Mouse (Mus musculus): ENCODE measurements around the gene Ift74. TPM values are rescaled to one million over a fixed set of nuclear protein-coding genes. Genes with fewer than 3 reads are reported as not detected.
"Not testable (repeated sequence)": the region's sequence is repeated elsewhere in the genome, so short reads cannot be mapped to it uniquely, and the experiment has no call there.

Ift74 gene
- polyA plus RNA-seq, 1 experiment from 2014 or later, result 20.9 TPM

- no peak overlapping the region for H3K4me3 ChIP-seq (replicated peaks; ENCODE audit: low read length)
Observed at GRCm38 (mm10) chr4:94605591-94605990, 8.7 kb upstream of the Ift74 start.

GRCm38 (mm10) chr4:94610339-94610738 lies 4.0 kb upstream of the Ift74 start:
- Histone ChIP-seq H3K36me3 (ENCODE audit: control insufficient read depth, insufficient read depth, low read length) (no peaks in the 10 kb centered on the region), H3K27me3 (ENCODE audit: control insufficient read depth, insufficient read depth, low read length) (no peaks in the 10 kb centered on the region), H3K4me2 (ENCODE audit: low read depth, low read length) (no peak overlapping the region), H3K9me3 (replicated peaks; ENCODE audit: control insufficient read depth, low read length) (no peaks in the 10 kb centered on the region), H3K4me3 (replicated peaks; ENCODE audit: low read length) (no peak overlapping the region), H3K9ac (ENCODE audit: low read length) (no peak overlapping the region), H3K27ac (ENCODE audit: low read length) (no peak overlapping the region), H3K4me1 (ENCODE audit: control insufficient read depth, insufficient read depth, low read length) (peaks cover 4% of the 10 kb centered on the region; the same call in 1 of the 2 replicates)
- no peak for ATAC-seq (ENCODE audit: insufficient read depth, low FRiP score)
- 68% methylated on average over 3 of the region's 3 CpGs for WGBS

More at GRCm38 (mm10) chr4:94605591-94605990, 8.7 kb upstream of the Ift74 start:
- Histone ChIP-seq H3K9me3 (replicated peaks; ENCODE audit: control insufficient read depth, low read length) (no peaks in the 10 kb centered on the region), H3K36me3 (ENCODE audit: control insufficient read depth, insufficient read depth, low read length) (no peaks in the 10 kb centered on the region), H3K9ac (ENCODE audit: low read length) (no peak overlapping the region), H3K27me3 (ENCODE audit: control insufficient read depth, insufficient read depth, low read length) (no peaks in the 10 kb centered on the region), H3K4me2 (ENCODE audit: low read depth, low read length) (no peak overlapping the region), H3K4me1 (ENCODE audit: control insufficient read depth, insufficient read depth, low read length) (peaks cover 6% of the 10 kb centered on the region; the same call in 1 of the 2 replicates), H3K27ac (ENCODE audit: low read length) (no peak overlapping the region)
- 93% methylated on average over 2 of the region's 2 CpGs for WGBS
- ATAC-seq (ENCODE audit: insufficient read depth, low FRiP score), result no peak

DNA sequence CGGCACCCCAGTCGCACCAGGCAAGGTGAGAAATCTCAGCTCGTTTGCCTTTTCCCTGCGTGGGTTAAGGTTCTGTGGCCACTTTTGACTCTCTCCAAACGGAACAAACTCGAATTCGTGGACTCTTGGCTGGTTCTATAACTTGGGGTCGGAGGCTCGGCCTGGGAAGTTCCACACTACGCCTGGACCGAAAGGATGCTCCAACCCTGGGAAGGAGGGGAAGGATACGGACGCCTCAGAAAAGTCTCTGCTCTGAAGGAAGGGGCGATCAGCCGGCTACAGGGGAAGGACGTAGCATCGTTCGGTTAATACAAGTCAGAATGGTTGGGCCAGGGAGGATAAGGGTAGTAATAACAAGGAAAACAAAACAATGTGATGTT lies 326 bp downstream of the Ift74 start:
- Histone ChIP-seq H3K36me3 (ENCODE audit: control insufficient read depth, insufficient read depth, low read length) (no peaks in the 10 kb centered on the region), H3K4me2 (ENCODE audit: low read depth, low read length) (peak overlapping the region; percentile 66), H3K27ac (ENCODE audit: low read length) (peak overlapping the region; percentile 50), H3K4me3 (replicated peaks; ENCODE audit: low read length) (peak overlapping the region; percentile 59), H3K9ac (ENCODE audit: low read length) (peak overlapping the region; percentile 71), H3K9me3 (replicated peaks; ENCODE audit: control insufficient read depth, low read length) (no peaks in the 10 kb centered on the region), H3K27me3 (ENCODE audit: control insufficient read depth, insufficient read depth, low read length) (no peaks in the 10 kb centered on the region), H3K4me1 (ENCODE audit: control insufficient read depth, insufficient read depth, low read length) (peaks cover 5% of the 10 kb centered on the region; the same call in 1 of the 2 replicates)
- ATAC-seq (ENCODE audit: insufficient read depth, low FRiP score), result peak; percentile 72
- WGBS, result under 1% methylated on average over 18 of the region's 18 CpGs

DNA sequence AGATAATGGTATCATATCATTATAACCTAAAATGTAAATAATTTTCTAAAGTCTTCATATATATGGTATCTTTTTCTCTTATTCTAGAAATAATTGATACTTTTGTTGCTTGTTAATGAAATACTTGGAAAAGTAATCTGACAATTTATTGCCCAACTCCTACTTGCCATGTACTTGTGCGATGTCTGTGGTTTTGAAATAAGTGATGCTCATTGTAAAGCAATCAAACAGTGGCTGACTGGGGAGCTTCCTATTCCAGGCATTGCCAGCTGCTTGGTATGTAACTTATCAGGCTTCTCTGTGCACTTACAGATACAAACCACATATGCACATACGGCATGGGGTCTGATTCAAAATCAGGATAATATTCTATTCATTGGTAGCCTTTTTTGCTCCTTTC lies 5.8 kb downstream of the Ift74 start:
- Histone ChIP-seq H3K4me1 (ENCODE audit: control insufficient read depth, insufficient read depth, low read length) (peaks cover 4% of the 10 kb centered on the region; the same call in 1 of the 2 replicates), H3K9ac (ENCODE audit: low read length) (no peak overlapping the region), H3K9me3 (replicated peaks; ENCODE audit: control insufficient read depth, low read length) (no peaks in the 10 kb centered on the region), H3K27ac (ENCODE audit: low read length) (no peak overlapping the region), H3K27me3 (ENCODE audit: control insufficient read depth, insufficient read depth, low read length) (no peaks in the 10 kb centered on the region), H3K36me3 (ENCODE audit: control insufficient read depth, insufficient read depth, low read length) (peaks cover 4% of the 10 kb centered on the region; the same call in 1 of the 2 replicates), H3K4me3 (replicated peaks; ENCODE audit: low read length) (no peak overlapping the region), H3K4me2 (ENCODE audit: low read depth, low read length) (no peak overlapping the region)
- 95% methylated on average over 2 of the region's 2 CpGs for WGBS
- no peak for ATAC-seq (ENCODE audit: insufficient read depth, low FRiP score)

DNA sequence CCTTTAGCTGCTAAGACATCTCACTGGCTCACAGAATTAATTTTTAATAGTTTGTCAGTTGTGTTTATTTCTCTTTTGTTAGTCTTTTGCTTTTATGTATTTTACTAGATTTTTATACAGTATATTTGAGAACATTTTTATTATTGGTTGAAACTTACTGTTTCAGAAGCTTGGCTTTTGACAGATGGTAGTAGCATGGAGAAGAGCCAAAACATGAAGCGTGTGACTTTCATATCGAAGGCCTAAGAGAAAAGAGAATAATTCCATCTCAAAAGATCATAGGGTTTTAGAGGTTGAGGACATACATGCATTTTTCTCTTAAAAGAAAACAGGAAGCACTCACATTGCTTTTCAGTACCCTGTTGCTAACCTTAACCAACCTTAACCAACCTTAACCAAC lies 28.9 kb downstream of the Ift74 start:
- Histone ChIP-seq H3K27ac (ENCODE audit: low read length) (no peak overlapping the region), H3K36me3 (ENCODE audit: control insufficient read depth, insufficient read depth, low read length) (no peaks in the 10 kb centered on the region), H3K27me3 (ENCODE audit: control insufficient read depth, insufficient read depth, low read length) (no peaks in the 10 kb centered on the region), H3K4me2 (ENCODE audit: low read depth, low read length) (no peak overlapping the region), H3K4me3 (replicated peaks; ENCODE audit: low read length) (no peak overlapping the region), H3K9me3 (replicated peaks; ENCODE audit: control insufficient read depth, low read length) (no peaks in the 10 kb centered on the region), H3K4me1 (ENCODE audit: control insufficient read depth, insufficient read depth, low read length) (no peaks in the 10 kb centered on the region), H3K9ac (ENCODE audit: low read length) (no peak overlapping the region)
- ATAC-seq (ENCODE audit: insufficient read depth, low FRiP score), result no peak
- WGBS, result 86% methylated on average over 2 of the region's 2 CpGs

GRCm38 (mm10) chr4:94649920-94650319 lies 35.6 kb downstream of the Ift74 start, which contains the start of gene Lrrc19:
Gene Lrrc19 (minus strand): TSS chr4:94650144.
- ATAC-seq (ENCODE audit: insufficient read depth, low FRiP score), result no peak
- 79% methylated on average over 3 of the region's 3 CpGs for WGBS
- Histone ChIP-seq H3K4me1 (ENCODE audit: control insufficient read depth, insufficient read depth, low read length) (no peaks in the 10 kb centered on the region), H3K9ac (ENCODE audit: low read length) (no peak within 1 kb of the TSS), H3K9me3 (replicated peaks; ENCODE audit: control insufficient read depth, low read length) (no peaks in the 10 kb centered on the region), H3K27ac (ENCODE audit: low read length) (no peak within 1 kb of the TSS), H3K4me2 (ENCODE audit: low read depth, low read length) (no peak within 1 kb of the TSS), H3K4me3 (replicated peaks; ENCODE audit: low read length) (no peak within 1 kb of the TSS), H3K27me3 (ENCODE audit: control insufficient read depth, insufficient read depth, low read length) (no peaks in the 10 kb centered on the region), H3K36me3 (ENCODE audit: control insufficient read depth, insufficient read depth, low read length) (no peaks in the 10 kb centered on the region)

DNA sequence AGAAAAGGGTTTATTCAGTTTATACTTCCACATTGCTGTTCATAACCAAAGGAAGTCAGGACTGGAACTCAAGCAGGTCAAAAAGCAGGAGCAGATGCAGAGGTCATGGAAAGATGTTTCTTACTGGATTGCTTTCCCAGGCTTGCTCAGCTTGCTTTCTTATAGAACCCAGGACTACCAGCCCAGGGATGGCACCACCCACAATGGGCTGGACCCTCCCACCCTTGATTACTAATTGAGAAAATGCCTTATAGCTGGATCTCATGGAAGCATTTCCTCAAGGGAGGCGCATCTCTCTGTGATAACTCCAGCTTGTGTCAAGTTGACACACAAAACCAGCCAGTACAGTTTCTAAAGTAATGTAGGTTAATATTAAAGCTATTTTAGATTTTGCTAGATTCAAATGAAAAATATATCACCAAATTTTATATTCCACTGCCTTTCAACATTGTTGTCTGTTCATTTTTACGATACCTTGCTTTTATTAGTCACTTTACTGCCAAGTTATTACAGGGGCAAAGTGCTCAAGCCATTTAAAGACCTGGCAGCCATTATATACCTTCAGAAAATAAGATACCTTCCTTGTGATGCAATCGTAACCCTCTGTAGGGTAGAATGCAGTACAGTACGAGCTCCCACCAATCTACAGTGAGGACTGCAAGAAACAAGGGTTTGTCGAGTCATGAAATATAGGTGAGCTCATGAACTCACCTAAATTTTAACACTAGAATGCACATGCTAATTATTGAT lies 36.3 kb downstream of the Ift74 start:
- WGBS, result 88% methylated on average over 5 of the region's 5 CpGs
- H3K27me3 ChIP-seq (ENCODE audit: control insufficient read depth, insufficient read depth, low read length); ATAC-seq (ENCODE audit: insufficient read depth, low FRiP score); H3K9ac ChIP-seq (ENCODE audit: low read length); H3K27ac ChIP-seq (ENCODE audit: low read length); H3K4me1 ChIP-seq (ENCODE audit: control insufficient read depth, insufficient read depth, low read length); H3K4me2 ChIP-seq (ENCODE audit: low read depth, low read length); H3K9me3 ChIP-seq (replicated peaks; ENCODE audit: control insufficient read depth, low read length); H3K36me3 ChIP-seq (ENCODE audit: control insufficient read depth, insufficient read depth, low read length); H3K4me3 ChIP-seq (replicated peaks; ENCODE audit: low read length): not testable (repeated sequence)

DNA sequence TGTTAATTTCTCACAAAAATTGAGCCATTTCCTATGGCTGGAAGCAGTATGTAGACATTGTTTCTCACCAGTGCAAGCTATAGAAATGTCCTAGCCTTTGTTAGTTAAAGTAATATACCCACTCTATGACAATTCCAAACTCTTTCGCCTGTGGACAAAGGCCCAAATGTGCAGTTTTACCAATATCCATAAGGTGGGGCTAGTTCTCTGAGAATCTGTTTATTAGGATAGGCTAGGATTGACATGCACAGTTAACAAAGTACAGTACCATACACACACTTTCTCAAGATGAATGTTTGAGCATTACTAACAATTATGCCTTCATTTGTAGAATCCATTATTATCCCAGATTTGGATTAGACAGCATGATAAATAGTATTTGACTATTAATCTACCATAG lies 55.4 kb downstream of the Ift74 start:
- no peaks in the 10 kb centered on the region for H3K4me1 ChIP-seq (ENCODE audit: control insufficient read depth, insufficient read depth, low read length)
- no peak overlapping the region for H3K4me2 ChIP-seq (ENCODE audit: low read depth, low read length)
- no peak overlapping the region for H3K4me3 ChIP-seq (replicated peaks; ENCODE audit: low read length)
- no peak overlapping the region for H3K9ac ChIP-seq (ENCODE audit: low read length)
- H3K27me3 ChIP-seq (ENCODE audit: control insufficient read depth, insufficient read depth, low read length), result no peaks in the 10 kb centered on the region
- 46% methylated on average over 1 of the region's 1 CpGs for WGBS
- H3K9me3 ChIP-seq (replicated peaks; ENCODE audit: control insufficient read depth, low read length), result no peaks in the 10 kb centered on the region
- H3K36me3 ChIP-seq (ENCODE audit: control insufficient read depth, insufficient read depth, low read length), result no peaks in the 10 kb centered on the region
- ATAC-seq (ENCODE audit: insufficient read depth, low FRiP score), result no peak
- no peak overlapping the region for H3K27ac ChIP-seq (ENCODE audit: low read length)

DNA sequence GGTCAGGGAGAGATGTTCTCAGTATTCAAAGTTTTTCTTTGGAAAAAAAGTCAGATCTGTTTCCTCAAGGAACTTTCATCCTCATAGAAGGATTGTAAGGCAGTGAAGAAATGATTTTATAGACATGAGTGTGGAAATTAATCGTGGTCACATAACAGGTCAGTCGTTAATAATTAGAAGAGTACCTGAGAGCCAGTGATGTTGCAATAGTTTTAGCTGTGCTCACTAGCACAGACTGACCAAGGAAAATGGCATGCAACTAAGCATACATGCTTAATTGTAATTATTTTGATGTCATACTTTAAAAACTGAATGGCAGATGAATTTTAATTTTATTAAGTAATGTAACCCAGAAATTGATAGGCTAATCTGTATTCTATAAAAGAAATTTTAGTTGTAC lies 66.4 kb downstream of the Ift74 start:
- H3K9me3 ChIP-seq (replicated peaks; ENCODE audit: control insufficient read depth, low read length), result no peaks in the 10 kb centered on the region
- no peak overlapping the region for H3K4me2 ChIP-seq (ENCODE audit: low read depth, low read length)
- H3K27me3 ChIP-seq (ENCODE audit: control insufficient read depth, insufficient read depth, low read length), result no peaks in the 10 kb centered on the region
- H3K36me3 ChIP-seq (ENCODE audit: control insufficient read depth, insufficient read depth, low read length), result no peaks in the 10 kb centered on the region
- WGBS, result 87% methylated on average over 2 of the region's 2 CpGs
- ATAC-seq (ENCODE audit: insufficient read depth, low FRiP score), result no peak
- H3K9ac ChIP-seq (ENCODE audit: low read length), result no peak overlapping the region
- H3K4me1 ChIP-seq (ENCODE audit: control insufficient read depth, insufficient read depth, low read length), result no peaks in the 10 kb centered on the region
- H3K4me3 ChIP-seq (replicated peaks; ENCODE audit: low read length), result no peak overlapping the region
- H3K27ac ChIP-seq (ENCODE audit: low read length), result no peak overlapping the region

All from stomach, embryonic 16.5 days (tissue).